Mouse (Mus musculus): ENCODE measurements around the gene Skida1.
"Not testable (repeated sequence)": the region's sequence is repeated elsewhere in the genome, so short reads cannot be mapped to it uniquely, and the experiment has no call there.

Gene Skida1

GRCm38 (mm10) chr2:18048453-18049075 is at the start of gene Skida1:
Skida1 (minus strand) TSS chr2:18049051.
- no peak for DNase-seq (ENCODE audit: extremely low read depth, insufficient read length, low spot score)

DNA sequence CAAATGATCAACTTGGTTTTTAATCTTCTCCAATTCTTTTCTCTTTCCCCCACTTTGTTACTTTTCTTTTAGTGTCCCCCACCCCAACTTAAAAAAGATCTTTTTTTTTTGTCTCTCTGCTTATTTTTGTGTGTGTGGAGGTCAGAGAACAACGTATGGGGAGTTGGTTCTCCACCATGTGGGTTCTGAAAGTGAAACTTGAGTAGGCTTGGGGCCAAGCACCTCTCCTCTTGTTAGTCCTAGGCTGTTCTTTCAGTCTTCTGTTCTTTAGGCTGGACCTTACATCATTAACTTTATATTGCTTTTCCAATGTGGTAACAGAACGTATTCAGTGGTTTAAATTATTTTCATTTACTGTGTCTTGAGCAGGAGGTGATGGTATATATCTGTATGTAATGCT is 47.0 kb upstream of the Skida1 start:
- no peak for DNase-seq (ENCODE audit: extremely low read depth, insufficient read length, low spot score)

- DNase-seq (ENCODE audit: extremely low read depth, insufficient read length, low spot score), result no peak
Observed at GRCm38 (mm10) chr2:18094319-18094718, 45.5 kb upstream of the Skida1 start.

DNA sequence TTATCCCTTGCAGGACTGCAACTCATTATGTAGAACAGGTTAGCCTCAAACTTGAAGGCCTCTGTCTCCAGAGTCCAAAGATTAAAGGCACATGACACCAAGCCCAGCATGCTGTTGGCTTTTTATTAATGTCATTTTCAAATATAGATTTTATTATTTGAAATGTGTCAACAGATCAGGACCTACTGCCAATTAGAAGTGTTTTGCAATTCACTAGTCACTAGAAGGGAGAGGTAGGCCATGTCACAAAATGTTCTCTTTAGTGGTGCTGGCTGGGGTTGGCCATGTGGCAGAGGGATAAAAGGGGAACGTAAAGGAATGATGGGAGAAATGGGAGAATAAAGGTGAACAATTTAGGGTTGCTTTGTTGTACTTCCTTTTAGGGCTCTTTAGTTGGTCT is 45.0 kb upstream of the Skida1 start:
- DNase-seq (ENCODE audit: extremely low read depth, insufficient read length, low spot score), result no peak

- DNase-seq (ENCODE audit: extremely low read depth, insufficient read length, low spot score), result not testable (repeated sequence)
Observed at GRCm38 (mm10) chr2:18087695-18088094, 38.8 kb upstream of the Skida1 start.

DNA sequence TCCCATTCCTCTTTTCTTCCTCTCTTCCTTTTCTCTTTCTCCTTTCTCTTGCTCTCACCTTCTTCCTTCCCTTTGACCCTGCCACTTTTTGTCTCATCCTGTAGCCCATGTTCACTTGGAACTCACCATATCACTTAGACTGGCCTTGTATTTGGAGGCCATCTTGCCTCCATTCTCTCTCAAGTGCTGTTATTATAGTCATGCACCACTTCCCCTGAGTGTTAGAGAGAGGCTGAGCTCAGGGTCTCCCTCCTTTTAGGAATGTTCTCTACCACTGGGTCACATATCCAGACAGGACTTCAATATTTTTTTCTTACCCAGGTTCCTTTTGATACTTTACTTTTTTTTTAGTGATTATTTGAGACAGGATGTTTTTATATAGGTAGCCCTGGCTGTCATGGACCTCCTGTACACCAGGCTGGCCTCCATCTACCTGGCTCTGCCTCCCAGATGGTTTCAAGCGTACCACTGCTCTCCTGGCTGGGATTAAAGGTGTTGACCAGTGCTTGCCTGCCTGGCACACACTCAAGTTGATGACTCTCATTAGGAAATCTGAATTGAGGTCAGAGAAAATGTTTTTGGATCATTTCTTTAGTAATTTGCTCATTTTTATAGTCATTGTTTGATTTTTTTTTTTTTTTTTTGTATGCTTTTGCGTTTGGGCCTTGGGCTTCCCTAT is 31.5 kb upstream of the Skida1 start:
- DNase-seq (ENCODE audit: extremely low read depth, insufficient read length, low spot score), result no peak

GRCm38 (mm10) chr2:18071947-18072346 is 23.1 kb upstream of the Skida1 start:
- no peak for DNase-seq (ENCODE audit: extremely low read depth, insufficient read length, low spot score)

DNA sequence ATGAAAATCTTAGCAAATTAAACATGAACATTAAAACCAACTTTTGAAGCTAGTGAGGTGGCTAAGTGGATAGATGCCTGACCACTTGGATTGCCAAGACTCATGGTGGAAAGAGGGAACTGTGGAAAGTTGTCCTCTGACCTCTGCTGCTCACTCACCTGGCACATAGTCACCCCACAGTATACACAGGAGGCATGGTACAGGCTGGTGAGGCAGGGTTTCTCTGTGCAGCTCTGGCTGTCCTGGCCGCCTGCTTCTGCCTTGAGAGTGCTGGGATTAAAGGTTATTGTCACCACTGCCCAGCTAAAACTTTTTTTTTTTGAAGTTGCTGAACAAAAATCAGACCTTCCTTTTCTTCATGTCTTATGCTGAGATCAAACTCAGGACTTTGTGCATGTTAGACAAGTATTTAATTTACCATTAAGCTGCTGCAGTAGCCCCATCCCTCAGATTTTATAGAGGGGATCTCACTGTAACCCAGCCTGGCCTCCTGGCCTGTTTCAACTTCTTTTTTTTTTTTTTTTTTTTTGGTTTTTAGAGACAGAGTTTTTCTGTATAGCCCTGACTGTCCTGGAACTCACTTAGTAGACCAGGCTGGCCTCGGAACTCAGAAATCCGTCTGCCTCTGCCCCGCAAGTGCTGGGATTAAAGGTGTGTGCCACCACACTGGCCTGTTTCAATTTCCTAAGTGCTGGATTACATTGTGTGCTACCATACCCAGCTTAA is 19.4 kb upstream of the Skida1 start:
- no peak for DNase-seq (ENCODE audit: extremely low read depth, insufficient read length, low spot score)

GRCm38 (mm10) chr2:18066436-18066835 is 17.6 kb upstream of the Skida1 start:
- DNase-seq (ENCODE audit: extremely low read depth, insufficient read length, low spot score), result no peak

DNA sequence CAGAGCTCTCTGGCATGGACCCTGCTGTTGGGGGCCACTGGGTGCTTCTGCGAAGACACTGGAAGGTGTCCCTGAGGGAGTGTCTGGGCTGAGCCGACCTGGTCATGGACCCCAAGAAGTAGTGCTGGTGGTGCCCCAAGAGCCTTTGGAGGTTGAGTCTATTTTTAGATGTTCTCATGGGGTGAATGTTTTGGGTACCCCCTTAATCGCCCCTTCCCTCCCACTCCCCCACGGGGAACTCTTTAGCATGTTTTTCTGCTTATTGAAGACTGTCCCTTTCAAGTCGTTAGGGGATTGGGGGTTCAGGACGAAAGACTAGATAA is 16.8 kb upstream of the Skida1 start:
- no peak for DNase-seq (ENCODE audit: extremely low read depth, insufficient read length, low spot score)

- peak; percentile 78 for DNase-seq (ENCODE audit: extremely low read depth, insufficient read length, low spot score)
Observed at GRCm38 (mm10) chr2:18064941-18065707, 16.3 kb upstream of the Skida1 start.

DNA sequence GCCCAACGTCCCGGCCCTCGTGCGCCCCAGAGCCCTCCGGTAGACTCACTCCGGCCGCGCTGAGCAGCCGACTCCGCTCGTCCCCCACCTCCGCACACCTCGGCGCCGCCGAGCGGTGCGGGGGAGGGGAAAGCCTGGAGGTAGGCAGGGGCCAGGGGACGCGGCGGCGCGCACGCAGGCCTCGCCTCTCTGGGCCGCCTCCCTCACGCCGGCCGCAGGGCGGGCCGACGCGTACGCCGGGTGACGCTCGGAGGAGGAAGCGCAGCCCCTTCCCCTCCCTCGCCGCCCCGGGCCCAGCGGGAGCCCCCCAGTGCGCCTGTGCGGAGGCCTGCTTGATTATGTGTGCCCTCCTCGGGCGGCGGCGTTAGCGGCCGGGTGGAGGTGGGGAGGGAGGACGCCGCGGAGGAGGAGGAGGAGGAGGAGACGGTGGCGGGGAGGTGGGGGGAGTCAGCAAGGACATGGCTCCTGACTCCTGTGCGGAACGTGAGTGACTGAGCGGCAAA is 15.6 kb upstream of the Skida1 start:
- peak; percentile 93 for DNase-seq (ENCODE audit: extremely low read depth, insufficient read length, low spot score)

GRCm38 (mm10) chr2:18063763-18064251 is 15.0 kb upstream of the Skida1 start:
- DNase-seq (ENCODE audit: extremely low read depth, insufficient read length, low spot score), result no peak

GRCm38 (mm10) chr2:18060396-18060795 is 11.5 kb upstream of the Skida1 start:
- DNase-seq (ENCODE audit: extremely low read depth, insufficient read length, low spot score), result no peak

- DNase-seq (ENCODE audit: extremely low read depth, insufficient read length, low spot score), result no peak
Observed at GRCm38 (mm10) chr2:18059891-18060290, 11.0 kb upstream of the Skida1 start.

- no peak for DNase-seq (ENCODE audit: extremely low read depth, insufficient read length, low spot score)
Observed at GRCm38 (mm10) chr2:18059063-18059462, 10.2 kb upstream of the Skida1 start.

DNA sequence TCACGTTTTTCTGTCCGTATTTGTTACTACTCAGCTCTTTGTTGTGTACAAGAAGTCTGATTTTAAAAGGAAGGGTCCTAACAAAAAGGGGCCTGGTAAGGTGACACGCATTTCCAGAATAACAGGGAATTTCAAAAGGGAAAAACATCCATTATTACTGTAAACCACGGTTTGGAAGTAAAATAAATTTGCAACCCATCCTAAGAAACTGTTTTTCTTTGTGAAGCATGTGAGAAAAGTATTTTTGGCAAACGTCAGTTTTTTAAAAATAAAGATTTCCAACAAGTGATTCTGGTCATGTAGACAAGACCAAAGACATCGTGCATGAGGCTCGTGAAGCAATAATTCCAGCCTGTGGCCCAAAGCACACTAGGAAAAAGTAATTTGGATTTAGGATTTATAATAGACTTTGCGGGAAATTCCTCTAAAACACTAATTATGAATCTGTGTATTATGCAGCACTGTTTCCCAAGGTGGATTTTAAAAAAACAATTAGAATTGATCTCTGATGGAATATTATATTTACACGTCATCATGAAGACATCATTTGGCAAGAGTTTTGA is 9.4 kb upstream of the Skida1 start:
- no peak for DNase-seq (ENCODE audit: extremely low read depth, insufficient read length, low spot score)

DNA sequence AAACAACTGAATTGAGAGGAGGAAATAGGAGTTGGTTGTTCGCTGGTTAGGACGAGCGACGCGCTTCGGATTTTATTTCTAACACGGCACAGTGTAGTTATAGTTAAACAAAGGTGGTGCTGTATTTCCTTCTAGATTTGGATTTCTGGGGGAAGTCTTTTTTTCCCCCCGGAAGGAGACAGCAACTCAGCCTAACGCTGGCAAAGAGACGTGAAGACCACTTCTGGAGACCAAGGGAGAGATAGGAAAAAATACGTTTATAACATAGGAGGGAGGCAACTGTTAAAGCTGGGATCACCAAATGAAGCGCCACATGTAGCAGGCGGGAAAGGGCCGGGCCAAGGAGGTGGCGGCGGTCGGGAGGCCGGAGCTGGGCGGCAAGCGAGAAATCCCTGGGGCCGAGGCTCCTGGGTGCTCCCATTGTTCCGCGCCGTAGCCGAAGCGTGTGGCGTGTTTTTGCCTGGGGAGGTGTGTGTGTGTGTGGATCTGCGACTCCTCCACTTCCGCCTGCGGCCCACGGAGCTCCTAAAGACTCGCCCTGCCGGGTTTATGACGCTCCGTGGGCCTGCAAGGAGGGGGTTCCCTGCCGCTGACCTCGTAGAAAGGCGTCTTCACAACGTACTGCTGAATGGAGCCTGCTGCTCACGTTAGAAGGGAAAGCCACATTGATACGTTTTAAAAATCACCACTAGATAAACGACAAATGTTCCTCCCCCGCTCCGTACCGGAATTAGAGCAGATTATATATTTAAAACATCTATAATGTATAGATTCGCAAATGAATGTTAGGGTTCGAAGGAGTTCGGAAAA is 8.7 kb upstream of the Skida1 start:
- peak; percentile 81 for DNase-seq (ENCODE audit: extremely low read depth, insufficient read length, low spot score)

- DNase-seq (ENCODE audit: extremely low read depth, insufficient read length, low spot score), result peak; percentile 97
Observed at GRCm38 (mm10) chr2:18056786-18057255, 8.0 kb upstream of the Skida1 start.
